Mouse (Mus musculus): ENCODE data around the gene Tubb1.

The Tubb1 gene

GRCm38 (mm10) chr2:174501517-174501916 lies 51.0 kb downstream of the Tubb1 start:
- in situ Hi-C loops (cut with MboI, MseI) = no loop called here

DNA sequence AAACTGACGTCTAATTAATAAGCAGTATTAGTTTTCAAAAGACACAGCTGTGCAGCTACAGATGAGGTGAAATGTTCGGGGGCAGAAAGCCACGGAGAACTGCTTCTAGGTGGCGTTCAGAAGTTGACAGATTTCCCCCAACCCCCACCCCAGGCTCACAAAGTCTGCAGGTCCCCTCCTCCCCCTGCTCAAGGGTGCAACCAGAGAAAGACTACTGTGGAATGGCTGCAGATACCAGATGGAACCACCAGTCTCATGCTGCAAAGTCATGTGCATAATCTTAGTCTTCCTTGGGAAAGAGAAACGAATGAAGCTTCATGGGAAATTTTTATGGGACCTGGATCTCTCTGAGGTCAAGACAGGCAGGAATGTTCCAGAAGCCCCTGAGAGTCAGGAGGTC lies 51.8 kb downstream of the Tubb1 start:
- in situ Hi-C loops (cut with MboI, MseI) = no loop called here

GRCm38 (mm10) chr2:174502831-174503460 lies 52.5 kb downstream of the Tubb1 start:
- in situ Hi-C loops (cut with MboI, MseI) = no loop called here

All from T-helper 2 cell (primary cell).